Mouse (Mus musculus): ENCODE data around the gene Serinc4. TPM values are rescaled to one million over a fixed set of nuclear protein-coding genes. Genes with fewer than 3 reads are reported as not detected.

Serinc4 gene
- polyA plus RNA-seq, 1 experiment = not detected

Other genes starting within 250 kb of the Serinc4 start
- 8.7 and 12.8 TPM in 2 replicates for gene Trp53bp1, start 185.4 kb downstream of the Serinc4 start, polyA plus RNA-seq (2012; ENCODE audit: insufficient read depth, insufficient read length, missing spikeins)
- 1.2 and 1.5 TPM in 2 replicates for gene Map1a, start 167.2 kb downstream of the Serinc4 start, polyA plus RNA-seq (2012; ENCODE audit: insufficient read depth, insufficient read length, missing spikeins)
- gene Ppip5k1, start 101.4 kb downstream of the Serinc4 start, polyA plus RNA-seq (2012; ENCODE audit: insufficient read depth, insufficient read length, missing spikeins) = 64.8 and 79.2 TPM in 2 replicates
- gene Ckmt1, start 99.1 kb downstream of the Serinc4 start, polyA plus RNA-seq (2012; ENCODE audit: insufficient read depth, insufficient read length, missing spikeins) = not detected in 2 replicates
- gene Strc, start 69.6 kb downstream of the Serinc4 start, polyA plus RNA-seq (2012; ENCODE audit: insufficient read depth, insufficient read length, missing spikeins) = not detected in 2 replicates
- gene Pdia3, start 43.0 kb downstream of the Serinc4 start, polyA plus RNA-seq (2012; ENCODE audit: insufficient read depth, insufficient read length, missing spikeins) = 92.2 and 124 TPM in 2 replicates
- gene Catsper2, start 43.0 kb downstream of the Serinc4 start, polyA plus RNA-seq (2012; ENCODE audit: insufficient read depth, insufficient read length, missing spikeins) = 3.6 and 4.5 TPM in 2 replicates
- gene Ell3, start 12.5 kb downstream of the Serinc4 start, polyA plus RNA-seq (2012; ENCODE audit: insufficient read depth, insufficient read length, missing spikeins) = not detected in 2 replicates
- 562 and 583 TPM in 2 replicates for gene Serf2, start 7.6 kb downstream of the Serinc4 start, polyA plus RNA-seq (2012; ENCODE audit: insufficient read depth, insufficient read length, missing spikeins)
- 114 and 117 TPM in 2 replicates for gene Hypk, start 3.5 kb downstream of the Serinc4 start, polyA plus RNA-seq (2012; ENCODE audit: insufficient read depth, insufficient read length, missing spikeins)
- 22.1 and 30.8 TPM in 2 replicates for gene Mfap1b, start 17.3 kb upstream of the Serinc4 start, polyA plus RNA-seq (2012; ENCODE audit: insufficient read depth, insufficient read length, missing spikeins)
- gene Mfap1a, start 49.9 kb upstream of the Serinc4 start, polyA plus RNA-seq (2012; ENCODE audit: insufficient read depth, insufficient read length, missing spikeins) = 17.5 and 19.3 TPM in 2 replicates
- 2.2 and 2.3 TPM in 2 replicates for gene Wdr76, start 49.9 kb upstream of the Serinc4 start, polyA plus RNA-seq (2012; ENCODE audit: insufficient read depth, insufficient read length, missing spikeins)